Mouse (Mus musculus): ENCODE measurements around the gene Mgl2. TPM values are rescaled to one million over a fixed set of nuclear protein-coding genes. Genes with fewer than 3 reads are reported as not detected.
A peak's percentile ranks its signal among the peaks of the same experiment; 100 is the strongest.
"Not testable (repeated sequence)": the region's sequence is repeated elsewhere in the genome, so short reads cannot be mapped to it uniquely, and the experiment has no call there.

Gene Mgl2
- total RNA-seq, 2 experiments from 2014 or later, result not detected

- ATAC-seq (replicated peaks; ENCODE audit: low FRiP score, low TSS enrichment, poor library complexity, severe bottlenecking), result no peak
Observed at GRCm38 (mm10) chr11:70168136-70168535, 38.0 kb downstream of the Mgl2 start.

- ATAC-seq (replicated peaks; ENCODE audit: low FRiP score, low TSS enrichment, poor library complexity, severe bottlenecking), result not testable (repeated sequence)
Observed at GRCm38 (mm10) chr11:70169471-70169870, 39.3 kb downstream of the Mgl2 start.

GRCm38 (mm10) chr11:70170291-70170690, 40.2 kb downstream of the Mgl2 start:
- ATAC-seq (replicated peaks; ENCODE audit: low FRiP score, low TSS enrichment, poor library complexity, severe bottlenecking), result no peak

DNA sequence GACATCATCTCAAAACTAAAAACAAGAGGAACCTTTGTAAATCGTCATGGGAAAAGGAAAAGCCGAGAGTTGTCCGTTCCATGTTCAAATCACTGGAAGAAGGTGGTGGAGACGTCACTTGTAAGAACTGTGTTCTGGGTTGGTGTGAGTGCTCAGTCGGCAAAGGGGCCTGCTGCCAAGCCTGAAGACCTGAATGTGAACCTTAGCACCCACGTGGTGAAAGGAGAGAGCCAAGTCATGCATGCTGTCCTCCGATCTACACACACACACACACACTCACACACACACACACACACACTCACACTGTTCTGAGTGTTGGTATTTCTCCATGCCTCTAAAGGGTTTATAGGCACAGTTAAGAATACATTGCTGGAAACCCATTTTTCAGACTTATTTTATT, 41.1 kb downstream of the Mgl2 start:
- no peak for ATAC-seq (replicated peaks; ENCODE audit: low FRiP score, low TSS enrichment, poor library complexity, severe bottlenecking)

DNA sequence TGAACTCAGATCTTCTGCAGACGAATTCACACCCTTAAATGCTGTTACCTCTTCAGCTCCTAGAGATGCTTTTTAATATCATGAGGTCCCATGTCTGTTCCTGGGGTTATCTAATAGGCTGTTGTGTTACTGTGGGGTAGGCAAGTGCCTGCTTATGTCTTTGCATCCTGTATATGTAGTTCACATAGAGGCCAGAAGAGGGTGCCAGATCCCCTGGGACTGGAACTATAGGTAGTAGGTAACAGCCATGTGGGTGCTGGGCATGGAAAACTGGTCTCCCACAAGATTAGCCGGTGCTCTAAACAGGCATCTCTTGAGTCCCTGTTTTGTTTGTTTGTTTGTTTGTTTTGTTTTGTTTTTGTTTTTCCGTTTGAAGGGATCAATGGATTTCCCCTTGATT, 41.7 kb downstream of the Mgl2 start:
- ATAC-seq (replicated peaks; ENCODE audit: low FRiP score, low TSS enrichment, poor library complexity, severe bottlenecking), result peak; percentile 83

DNA sequence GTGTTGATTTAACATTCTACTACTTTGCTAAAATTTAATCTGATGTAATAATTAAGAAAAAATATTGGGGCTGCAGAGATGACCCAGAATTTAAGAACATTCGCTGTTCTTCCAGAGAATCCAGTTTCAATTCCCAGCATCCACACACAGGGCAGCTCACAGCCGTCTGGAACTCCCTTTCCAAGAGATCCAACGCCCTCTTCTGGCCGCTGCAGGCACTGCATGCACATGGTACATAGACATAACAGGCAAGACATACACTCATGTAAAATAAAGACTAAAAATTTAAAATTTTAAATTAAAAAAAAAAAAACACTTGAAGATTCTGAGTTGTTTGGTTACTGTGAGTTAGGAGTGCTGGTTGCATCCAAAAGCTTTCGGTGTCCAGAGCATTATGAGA, 42.2 kb downstream of the Mgl2 start:
- ATAC-seq (replicated peaks; ENCODE audit: low FRiP score, low TSS enrichment, poor library complexity, severe bottlenecking), result no peak

- no peak for ATAC-seq (replicated peaks; ENCODE audit: low FRiP score, low TSS enrichment, poor library complexity, severe bottlenecking)
Observed at GRCm38 (mm10) chr11:70174491-70174890, 44.4 kb downstream of the Mgl2 start.

GRCm38 (mm10) chr11:70177647-70178046, 47.5 kb downstream of the Mgl2 start:
- ATAC-seq (replicated peaks; ENCODE audit: low FRiP score, low TSS enrichment, poor library complexity, severe bottlenecking), result no peak

- no peak for ATAC-seq (replicated peaks; ENCODE audit: low FRiP score, low TSS enrichment, poor library complexity, severe bottlenecking)
Observed at GRCm38 (mm10) chr11:70178311-70178710, 48.2 kb downstream of the Mgl2 start.

DNA sequence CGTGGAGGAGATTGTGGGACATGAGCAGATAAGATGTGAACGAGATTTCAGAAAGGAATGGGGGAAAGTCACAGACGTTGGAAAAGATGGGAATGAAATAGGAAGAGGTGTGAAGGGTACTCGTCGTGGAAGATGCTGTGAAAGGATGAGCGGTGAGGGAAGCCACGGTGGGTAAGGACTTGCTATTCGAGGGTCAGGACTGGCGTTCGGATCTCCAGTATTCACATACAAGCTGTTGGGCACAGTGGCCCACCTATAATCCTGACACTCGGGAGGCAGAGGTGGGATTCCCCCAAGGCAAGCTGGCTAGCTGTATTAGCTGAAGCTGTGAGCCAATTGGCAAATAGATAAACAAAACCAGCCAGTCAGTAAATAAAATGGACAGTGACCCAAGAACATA, 48.6 kb downstream of the Mgl2 start:
- ATAC-seq (replicated peaks; ENCODE audit: low FRiP score, low TSS enrichment, poor library complexity, severe bottlenecking), result no peak

DNA sequence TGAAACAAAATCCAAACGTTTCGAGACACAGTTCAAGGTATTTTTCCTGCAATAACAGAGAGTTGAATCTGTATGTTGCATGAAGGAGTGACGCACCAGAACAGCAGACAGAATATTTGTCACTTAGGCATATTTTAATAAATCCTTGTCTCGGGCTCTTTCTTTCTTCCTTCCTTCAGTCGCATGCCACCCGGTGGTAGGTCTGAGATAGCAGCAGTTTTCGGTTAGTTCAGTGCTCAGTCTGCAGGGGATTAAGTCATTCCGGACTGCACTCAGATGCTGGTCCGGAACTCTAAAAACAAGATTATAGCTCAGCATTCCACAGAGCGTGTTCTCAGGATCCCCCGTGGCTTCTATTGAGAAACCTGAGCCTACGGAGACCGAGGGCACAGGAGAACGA, 49.3 kb downstream of the Mgl2 start:
- no peak for ATAC-seq (replicated peaks; ENCODE audit: low FRiP score, low TSS enrichment, poor library complexity, severe bottlenecking)

GRCm38 (mm10) chr11:70180496-70180895, 50.4 kb downstream of the Mgl2 start:
- no peak for ATAC-seq (replicated peaks; ENCODE audit: low FRiP score, low TSS enrichment, poor library complexity, severe bottlenecking)

- ATAC-seq (replicated peaks; ENCODE audit: low FRiP score, low TSS enrichment, poor library complexity, severe bottlenecking), result no peak
Observed at GRCm38 (mm10) chr11:70185120-70185519, 55.0 kb downstream of the Mgl2 start.

Other genes starting within 250 kb of the Mgl2 start
- 0.54 and 0.79 TPM in 2 replicates for gene Kctd11, start 248.9 kb upstream of the Mgl2 start, total RNA-seq (2014; fragmentation: Nextera tagmentation)
- 1.3 TPM in 1 of 2 replicates, not detected in the other for gene Kctd11, start 248.9 kb upstream of the Mgl2 start, total RNA-seq (2017)
- gene Acap1, start 234.8 kb upstream of the Mgl2 start, total RNA-seq (2014; fragmentation: Nextera tagmentation), result 52.7 and 59.4 TPM in 2 replicates
- gene Acap1, start 234.8 kb upstream of the Mgl2 start, total RNA-seq (2017), result 40.3 and 55.2 TPM in 2 replicates
- gene 2810408A11Rik, start 229.3 kb upstream of the Mgl2 start, total RNA-seq (2014; fragmentation: Nextera tagmentation), result 2.4 and 4.0 TPM in 2 replicates
- gene 2810408A11Rik, start 229.3 kb upstream of the Mgl2 start, total RNA-seq (2017), result 3.4 and 4.1 TPM in 2 replicates
- 31.7 and 51.2 TPM in 2 replicates for gene Neurl4, start 229.3 kb upstream of the Mgl2 start, total RNA-seq (2014; fragmentation: Nextera tagmentation)
- 27.9 and 64.3 TPM in 2 replicates for gene Neurl4, start 229.3 kb upstream of the Mgl2 start, total RNA-seq (2017)
- gene Gps2, start 216.4 kb upstream of the Mgl2 start, total RNA-seq (2014; fragmentation: Nextera tagmentation), result 155 and 190 TPM in 2 replicates
- gene Gps2, start 216.4 kb upstream of the Mgl2 start, total RNA-seq (2017), result 53.7 and 106 TPM in 2 replicates
- 1,285 and 1,514 TPM in 2 replicates for gene Eif5a, start 208.4 kb upstream of the Mgl2 start, total RNA-seq (2014; fragmentation: Nextera tagmentation)
- gene Eif5a, start 208.4 kb upstream of the Mgl2 start, total RNA-seq (2017), result 1,032 and 1,474 TPM in 2 replicates
- 2.2 TPM in 1 of 2 replicates, not detected in the other for gene Ybx2, start 194.5 kb upstream of the Mgl2 start, total RNA-seq (2014; fragmentation: Nextera tagmentation)
- not detected in 2 replicates for gene Ybx2, start 194.5 kb upstream of the Mgl2 start, total RNA-seq (2017)
- gene Slc2a4, start 182.1 kb upstream of the Mgl2 start, total RNA-seq (2014; fragmentation: Nextera tagmentation), result 0.15 and 5.2 TPM in 2 replicates
- 0.19 and 0.88 TPM in 2 replicates for gene Slc2a4, start 182.1 kb upstream of the Mgl2 start, total RNA-seq (2017)
- not detected in 2 replicates for gene Cldn7, start 165.6 kb upstream of the Mgl2 start, total RNA-seq (2014; fragmentation: Nextera tagmentation)
- gene Cldn7, start 165.6 kb upstream of the Mgl2 start, total RNA-seq (2017), result not detected in 2 replicates
- 181 and 216 TPM in 2 replicates for gene Ctdnep1, start 149.2 kb upstream of the Mgl2 start, total RNA-seq (2014; fragmentation: Nextera tagmentation)
- 9.8 and 38.6 TPM in 2 replicates for gene Ctdnep1, start 149.2 kb upstream of the Mgl2 start, total RNA-seq (2017)
- gene Elp5, start 147.8 kb upstream of the Mgl2 start, total RNA-seq (2014; fragmentation: Nextera tagmentation), result 81.7 and 104 TPM in 2 replicates
- gene Elp5, start 147.8 kb upstream of the Mgl2 start, total RNA-seq (2017), result 66.4 and 82.7 TPM in 2 replicates
- gene Gabarap, start 139.2 kb upstream of the Mgl2 start, total RNA-seq (2014; fragmentation: Nextera tagmentation), result 267 and 278 TPM in 2 replicates
- 222 and 223 TPM in 2 replicates for gene Gabarap, start 139.2 kb upstream of the Mgl2 start, total RNA-seq (2017)
- 49.1 and 53.9 TPM in 2 replicates for gene Phf23, start 134.6 kb upstream of the Mgl2 start, total RNA-seq (2014; fragmentation: Nextera tagmentation)
- gene Phf23, start 134.6 kb upstream of the Mgl2 start, total RNA-seq (2017), result 46.2 and 53.7 TPM in 2 replicates
- gene Dvl2, start 129.7 kb upstream of the Mgl2 start, total RNA-seq (2014; fragmentation: Nextera tagmentation), result 20.3 and 30.0 TPM in 2 replicates
- gene Dvl2, start 129.7 kb upstream of the Mgl2 start, total RNA-seq (2017), result 15.8 and 20.8 TPM in 2 replicates
- 50.8 and 85.0 TPM in 2 replicates for gene Acadvl, start 114.9 kb upstream of the Mgl2 start, total RNA-seq (2014; fragmentation: Nextera tagmentation)
- gene Acadvl, start 114.9 kb upstream of the Mgl2 start, total RNA-seq (2017), result 58.1 and 70.7 TPM in 2 replicates
- 2.1 and 3.0 TPM in 2 replicates for gene Dlg4, start 113.4 kb upstream of the Mgl2 start, total RNA-seq (2014; fragmentation: Nextera tagmentation)
- 0.23 and 0.76 TPM in 2 replicates for gene Dlg4, start 113.4 kb upstream of the Mgl2 start, total RNA-seq (2017)
- not detected in 2 replicates for gene Asgr1, start 76.2 kb upstream of the Mgl2 start, total RNA-seq (2014; fragmentation: Nextera tagmentation)
- not detected in 2 replicates for gene Asgr1, start 76.2 kb upstream of the Mgl2 start, total RNA-seq (2017)
- not detected in 2 replicates for gene Asgr2, start 37.7 kb upstream of the Mgl2 start, total RNA-seq (2014; fragmentation: Nextera tagmentation)
- not detected in 2 replicates for gene Asgr2, start 37.7 kb upstream of the Mgl2 start, total RNA-seq (2017)
- not detected in 2 replicates for gene Clec10a, start 25.9 kb downstream of the Mgl2 start, total RNA-seq (2014; fragmentation: Nextera tagmentation)
- gene Clec10a, start 25.9 kb downstream of the Mgl2 start, total RNA-seq (2017), result 0.75 TPM in 1 of 2 replicates, not detected in the other
- gene Slc16a11, start 82.4 kb downstream of the Mgl2 start, total RNA-seq (2014; fragmentation: Nextera tagmentation), result not detected in 2 replicates
- gene Slc16a11, start 82.4 kb downstream of the Mgl2 start, total RNA-seq (2017), result not detected in 2 replicates
- gene Slc16a13, start 90.7 kb downstream of the Mgl2 start, total RNA-seq (2014; fragmentation: Nextera tagmentation), result 2.4 and 3.1 TPM in 2 replicates
- gene Slc16a13, start 90.7 kb downstream of the Mgl2 start, total RNA-seq (2017), result 0.19 and 4.7 TPM in 2 replicates
- gene Bcl6b, start 99.5 kb downstream of the Mgl2 start, total RNA-seq (2014; fragmentation: Nextera tagmentation), result 0.28 and 0.62 TPM in 2 replicates
- gene Bcl6b, start 99.5 kb downstream of the Mgl2 start, total RNA-seq (2017), result not detected in 2 replicates
- 71.3 and 71.6 TPM in 2 replicates for gene 0610010K14Rik, start 107.6 kb downstream of the Mgl2 start, total RNA-seq (2014; fragmentation: Nextera tagmentation)
- 17.9 and 45.7 TPM in 2 replicates for gene 0610010K14Rik, start 107.6 kb downstream of the Mgl2 start, total RNA-seq (2017)
- gene Gm21988, start 109.5 kb downstream of the Mgl2 start, total RNA-seq (2014; fragmentation: Nextera tagmentation), result 5.4 and 9.6 TPM in 2 replicates
- 0.33 and 0.91 TPM in 2 replicates for gene Gm21988, start 109.5 kb downstream of the Mgl2 start, total RNA-seq (2017)
- gene Rnasek, start 109.5 kb downstream of the Mgl2 start, total RNA-seq (2014; fragmentation: Nextera tagmentation), result 109 and 125 TPM in 2 replicates
- gene Rnasek, start 109.5 kb downstream of the Mgl2 start, total RNA-seq (2017), result 19.7 and 27.5 TPM in 2 replicates
- gene Alox12, start 125.0 kb downstream of the Mgl2 start, total RNA-seq (2014; fragmentation: Nextera tagmentation), result 0.48 TPM in 1 of 2 replicates, not detected in the other
- gene Alox12, start 125.0 kb downstream of the Mgl2 start, total RNA-seq (2017), result 0.11 and 0.42 TPM in 2 replicates
- gene Alox12e, start 192.3 kb downstream of the Mgl2 start, total RNA-seq (2014; fragmentation: Nextera tagmentation), result not detected in 2 replicates
- not detected in 2 replicates for gene Alox12e, start 192.3 kb downstream of the Mgl2 start, total RNA-seq (2017)
- gene Alox15, start 221.7 kb downstream of the Mgl2 start, total RNA-seq (2014; fragmentation: Nextera tagmentation), result not detected in 2 replicates
- gene Alox15, start 221.7 kb downstream of the Mgl2 start, total RNA-seq (2017), result not detected in 2 replicates

All from megakaryocyte-erythroid progenitor cell, adult 5-6 weeks (primary cell).